Comparison of ENCODE assay signal across 16 mouse cellular contexts in the genomic region with DNA sequence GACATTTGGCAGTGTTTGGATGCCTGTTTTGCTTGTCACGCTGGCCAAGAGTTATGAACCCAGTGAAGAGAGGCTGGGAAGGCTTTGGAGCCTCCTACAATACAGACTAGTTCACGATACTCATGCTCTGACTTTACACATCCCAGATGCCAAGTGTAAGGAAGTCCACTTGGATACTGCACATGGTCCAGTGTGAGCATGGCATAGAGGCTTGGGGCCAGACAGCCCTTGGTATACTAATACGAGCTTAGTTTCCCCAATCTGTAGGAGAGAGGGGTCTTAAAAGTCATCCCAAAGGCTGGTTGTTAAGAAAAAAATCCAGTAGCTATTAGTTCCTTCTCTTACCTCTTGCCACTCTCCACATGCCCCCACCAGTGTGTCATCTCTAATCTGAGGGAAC. TPM values are rescaled to one million over a fixed set of nuclear protein-coding genes. Genes with fewer than 3 reads are reported as not detected.
A peak's percentile ranks its signal among the peaks of the same experiment; 100 is the strongest.
DNase-seq lines count a peak whose midpoint lies in the region; ATAC-seq lines count a peak whose summit lies in the region.
"Had no signal": no experiment of that assay in that cellular context is flagged by ENCODE, and none has a peak within 500 bp of the region (broad histone marks: within the 10 kb centered on the region; RNA-seq: fewer than 3 reads in every experiment).

No protein-coding gene starts in this region.

- H3K4me1 ChIP-seq in forebrain, embryonic 16.5 days (replicated peaks; ENCODE audit: control insufficient read depth, insufficient read depth, low read length), result peaks cover 63% of the 10 kb centered on the region
- H3K4me1 ChIP-seq in midbrain, embryonic 11.5 days (ENCODE audit: control insufficient read depth, insufficient read depth, low read length), result peaks cover 92% of the 10 kb centered on the region
- peaks cover 71% of the 10 kb centered on the region for H3K4me1 ChIP-seq in neural tube, embryonic 15.5 days

- 0 out of 2 replicates have a peak overlapping the region, but pooled peaks have one; percentile 26 for H3K27ac ChIP-seq in forebrain, embryonic 16.5 days (ENCODE audit: low read length)
- H3K27ac ChIP-seq in midbrain, embryonic 11.5 days (ENCODE audit: low read depth, low read length), result peak overlapping the region; percentile 97
- H3K27ac ChIP-seq in neural tube, embryonic 15.5 days (replicated peaks), result peak overlapping the region; percentile 54; the same call in 1 of the 2 replicates
- H3K27ac ChIP-seq: heart, embryonic 15.5 days had no signal

- H3K4me3 ChIP-seq in forebrain, embryonic 16.5 days (replicated peaks; ENCODE audit: low read length), result no peak overlapping the region
- no peak overlapping the region for H3K4me3 ChIP-seq in midbrain, embryonic 11.5 days (ENCODE audit: low read depth, low read length)
- H3K4me3 ChIP-seq in neural tube, embryonic 15.5 days (replicated peaks), result no peak overlapping the region
- H3K4me3 ChIP-seq: erythroblast, embryonic 14.5 days had no signal

- peak; percentile 40 for DNase-seq in kidney, adult 9 months
- DNase-seq in kidney, adult 18-20 months, result no peak
- peak; percentile 90 for DNase-seq in midbrain, embryonic 11.5 days (ENCODE audit: low spot score, missing footprints)
- no peak for DNase-seq in gastrocnemius, postnatal 4 days (ENCODE audit: low spot score in 2 of 2)
- DNase-seq in adrenal gland, adult (ENCODE audit: inconsistent age in 2 of 2, low spot score in 1 of 2), result no peak
- no peak for DNase-seq in heart, postnatal 36 days
- DNase-seq: B cell, adult 2 months; thymus, postnatal 14 days had no signal

- no peaks in the 10 kb centered on the region for H3K36me3 ChIP-seq in forebrain, embryonic 16.5 days (ENCODE audit: control insufficient read depth, insufficient read depth)
- H3K36me3 ChIP-seq in midbrain, embryonic 11.5 days (ENCODE audit: control insufficient read depth, insufficient read depth, low read length), result no peaks in the 10 kb centered on the region
- no peaks in the 10 kb centered on the region for H3K36me3 ChIP-seq in neural tube, embryonic 15.5 days
- H3K36me3 ChIP-seq: G1E; heart, embryonic 15.5 days had no signal

- H3K9ac ChIP-seq in forebrain, embryonic 16.5 days (replicated peaks; ENCODE audit: low read depth, low read length), result no peak overlapping the region
- H3K9ac ChIP-seq in midbrain, embryonic 11.5 days (ENCODE audit: low read length), result peak overlapping the region; percentile 28; the same call in 1 of the 2 replicates
- no peak overlapping the region for H3K9ac ChIP-seq in neural tube, embryonic 15.5 days (replicated peaks)
- H3K9ac ChIP-seq: heart, embryonic 15.5 days had no signal

- no peak overlapping the region for H3K4me2 ChIP-seq in forebrain, embryonic 16.5 days (ENCODE audit: low read length)
- H3K4me2 ChIP-seq in midbrain, embryonic 11.5 days, result no peak overlapping the region; the same call in 1 of the 2 replicates
- no peak overlapping the region for H3K4me2 ChIP-seq in neural tube, embryonic 15.5 days

- no peaks in the 10 kb centered on the region for H3K27me3 ChIP-seq in forebrain, embryonic 16.5 days (replicated peaks; ENCODE audit: control insufficient read depth, insufficient read depth, low read length)
- H3K27me3 ChIP-seq in midbrain, embryonic 11.5 days (ENCODE audit: control insufficient read depth, insufficient read depth, low read length), result no peaks in the 10 kb centered on the region
- no peaks in the 10 kb centered on the region for H3K27me3 ChIP-seq in neural tube, embryonic 15.5 days (replicated peaks)

- ATAC-seq in forebrain, embryonic 16.5 days, result no peak
- ATAC-seq in midbrain, embryonic 11.5 days (ENCODE audit: low FRiP score), result no peak
- no peak for ATAC-seq in neural tube, embryonic 15.5 days (ENCODE audit: low FRiP score)

- 21% methylated on average over 3 of the region's 3 CpGs for WGBS in forebrain, embryonic 16.5 days
- 11% methylated on average over 3 of the region's 3 CpGs for WGBS in midbrain, embryonic 11.5 days
- 23% methylated on average over 3 of the region's 3 CpGs for WGBS in neural tube, embryonic 15.5 days

- intact Hi-C loops in heart, postnatal 36 days (cut with DNase I), result no loop called here

- no peaks in the 10 kb centered on the region for H3K9me3 ChIP-seq in forebrain, embryonic 16.5 days (ENCODE audit: control insufficient read depth, low read length)
- H3K9me3 ChIP-seq in midbrain, embryonic 11.5 days (ENCODE audit: control insufficient read depth, low read length), result no peaks in the 10 kb centered on the region
- no peaks in the 10 kb centered on the region for H3K9me3 ChIP-seq in neural tube, embryonic 15.5 days (replicated peaks)
- H3K9me3 ChIP-seq: G1E; heart, embryonic 15.5 days had no signal

RNA-seq across cellular contexts. Expression of gene Ildr2, which starts 27.9 kb away (rescaled TPM):
- 2.9 and 3.2 TPM in 2 replicates for polyA plus RNA-seq in forebrain, embryonic 16.5 days (2015; fragmentation: Nextera tagmentation; extraction: Ambion mirVana)
- 12.2 and 12.8 TPM in 2 replicates for polyA plus RNA-seq in midbrain, embryonic 11.5 days (2014; fragmentation: Nextera tagmentation; extraction: Ambion mirVana)
- 2.8 and 3.0 TPM in 2 replicates for polyA plus RNA-seq in neural tube, embryonic 15.5 days (2015; fragmentation: Nextera tagmentation; extraction: Ambion mirVana)
- 1 to 10 TPM; 5.1 to 5.8 TPM for total RNA-seq in gastrocnemius, postnatal 4 days (2021)
- 1 to 10 TPM; 2.5 to 4.5 TPM for total RNA-seq in heart, postnatal 36 days (2021)
- polyA plus RNA-seq: erythroblast, embryonic 14.5 days; G1E had no signal

RNA-seq across cellular contexts. Expression of gene Mael, which starts 43.3 kb away (rescaled TPM):
- not detected in 2 replicates for polyA plus RNA-seq in forebrain, embryonic 16.5 days (2015; fragmentation: Nextera tagmentation; extraction: Ambion mirVana)
- 0.08 TPM in 1 of 2 replicates, not detected in the other for polyA plus RNA-seq in midbrain, embryonic 11.5 days (2014; fragmentation: Nextera tagmentation; extraction: Ambion mirVana)
- 0.22 TPM in 1 of 2 replicates, not detected in the other for polyA plus RNA-seq in neural tube, embryonic 15.5 days (2015; fragmentation: Nextera tagmentation; extraction: Ambion mirVana)
- under 1 TPM in 1 of 2 experiments, not detected in 1; 0.29 TPM for total RNA-seq in gastrocnemius, postnatal 4 days (2021)
- not detected for total RNA-seq in heart, postnatal 36 days (2021)
- total RNA-seq: gastrocnemius, postnatal 14 days had no signal
- polyA plus RNA-seq: erythroblast, embryonic 14.5 days; G1E; lung, embryonic 16.5 days; spleen, adult 2 months had no signal

Comparison
In these comparisons a context has a peak if more than half of its experiments do, and no peak if none do; other contexts are left out.
1. DNase-seq: peak in kidney, adult 9 months (single experiment) and midbrain, embryonic 11.5 days (single experiment); none in kidney, adult 18-20 months (single experiment), gastrocnemius, postnatal 4 days (0 of 2), adrenal gland, adult (0 of 2) and heart, postnatal 36 days (0 of 2).
2. H3K27ac ChIP-seq: peak in every context shown above with its lines; median percentile 97 in midbrain, embryonic 11.5 days; 54 in neural tube, embryonic 15.5 days; 26 in forebrain, embryonic 16.5 days.